Mouse (Mus musculus): ENCODE measurements around the gene Zfp385a. TPM values are rescaled to one million over a fixed set of nuclear protein-coding genes. Genes with fewer than 3 reads are reported as not detected.

Gene Zfp385a
- polyA plus RNA-seq, 1 experiment from 2014 or later: 19.2 TPM

DNA sequence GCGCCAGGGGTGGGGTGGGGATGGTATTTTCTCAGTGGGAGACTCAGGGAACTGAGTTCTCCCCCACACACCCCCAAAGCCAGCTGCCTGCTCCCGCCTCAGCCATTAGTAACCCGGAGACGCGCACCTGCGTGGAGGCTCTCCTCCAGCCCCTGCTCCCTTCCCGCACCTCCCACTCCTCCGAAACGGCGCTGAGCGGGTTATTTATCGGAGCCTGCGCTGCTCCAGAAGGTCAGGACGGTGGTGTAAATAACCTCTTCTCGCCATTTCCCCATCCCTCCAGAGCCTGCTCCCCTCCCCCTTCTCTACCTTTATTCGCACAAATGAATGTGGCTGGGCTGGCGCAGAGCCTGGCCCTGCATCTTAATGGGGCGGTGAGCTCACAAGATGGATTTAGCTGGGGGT, 39.8 kb downstream of the Zfp385a start:
- Histone ChIP-seq H3K4me3 (ENCODE audit: low read depth, low read length) (peak overlapping the region; percentile 12; the same call in 1 of the 2 replicates), H3K9ac (ENCODE audit: low read length) (peak overlapping the region; percentile 36), H3K4me1 (ENCODE audit: control insufficient read depth, insufficient read depth, low read length) (peaks cover 94% of the 10 kb centered on the region), H3K27ac (replicated peaks; ENCODE audit: low read depth, low read length) (peak overlapping the region; percentile 98), H3K4me2 (ENCODE audit: low read depth, severe bottlenecking) (peak overlapping the region; percentile 41), H3K9me3 (ENCODE audit: control insufficient read depth, low read length) (no peaks in the 10 kb centered on the region), H3K36me3 (ENCODE audit: control insufficient read depth, insufficient read depth, low read length) (no peaks in the 10 kb centered on the region), H3K27me3 (ENCODE audit: control insufficient read depth, insufficient read depth, low read length) (no peaks in the 10 kb centered on the region)
- WGBS: under 1% methylated on average over 18 of the region's 18 CpGs
- no peak for ATAC-seq (ENCODE audit: insufficient number of reproducible peaks, low FRiP score, low TSS enrichment, low read depth)
- peak; percentile 80 for DNase-seq (ENCODE audit: low spot score)

DNA sequence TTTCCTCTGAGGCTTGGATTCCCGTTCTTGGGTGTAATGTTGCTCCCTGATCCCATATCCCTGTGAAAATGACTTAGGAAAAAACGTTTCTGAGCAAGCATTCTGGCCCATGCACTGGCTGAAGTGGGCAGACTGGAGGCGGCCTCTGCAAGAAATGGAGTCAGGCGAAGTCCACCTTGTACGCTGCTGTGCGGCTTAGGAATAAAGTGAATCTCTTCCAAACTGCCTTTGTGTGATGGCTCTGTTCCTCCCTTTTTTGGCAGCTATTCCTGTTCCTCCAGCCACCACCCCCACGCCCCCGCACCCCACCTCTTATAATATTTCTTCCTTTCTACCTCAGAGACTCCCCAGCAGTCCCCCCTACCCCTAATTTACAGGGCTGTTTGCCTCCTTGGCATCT, 40.2 kb downstream of the Zfp385a start:
- no peak for DNase-seq (ENCODE audit: low spot score)
- Histone ChIP-seq H3K4me2 (ENCODE audit: low read depth, severe bottlenecking) (peak overlapping the region; percentile 41), H3K36me3 (ENCODE audit: control insufficient read depth, insufficient read depth, low read length) (no peaks in the 10 kb centered on the region), H3K9me3 (ENCODE audit: control insufficient read depth, low read length) (no peaks in the 10 kb centered on the region), H3K27ac (replicated peaks; ENCODE audit: low read depth, low read length) (peak overlapping the region; percentile 98), H3K27me3 (ENCODE audit: control insufficient read depth, insufficient read depth, low read length) (no peaks in the 10 kb centered on the region), H3K4me3 (ENCODE audit: low read depth, low read length) (0 out of 2 replicates have a peak overlapping the region, but pooled peaks have one; percentile 12), H3K9ac (ENCODE audit: low read length) (peak overlapping the region; percentile 36), H3K4me1 (ENCODE audit: control insufficient read depth, insufficient read depth, low read length) (peaks cover 95% of the 10 kb centered on the region)
- 23% methylated on average over 8 of the region's 8 CpGs for WGBS
- no peak for ATAC-seq (ENCODE audit: insufficient number of reproducible peaks, low FRiP score, low TSS enrichment, low read depth)

DNA sequence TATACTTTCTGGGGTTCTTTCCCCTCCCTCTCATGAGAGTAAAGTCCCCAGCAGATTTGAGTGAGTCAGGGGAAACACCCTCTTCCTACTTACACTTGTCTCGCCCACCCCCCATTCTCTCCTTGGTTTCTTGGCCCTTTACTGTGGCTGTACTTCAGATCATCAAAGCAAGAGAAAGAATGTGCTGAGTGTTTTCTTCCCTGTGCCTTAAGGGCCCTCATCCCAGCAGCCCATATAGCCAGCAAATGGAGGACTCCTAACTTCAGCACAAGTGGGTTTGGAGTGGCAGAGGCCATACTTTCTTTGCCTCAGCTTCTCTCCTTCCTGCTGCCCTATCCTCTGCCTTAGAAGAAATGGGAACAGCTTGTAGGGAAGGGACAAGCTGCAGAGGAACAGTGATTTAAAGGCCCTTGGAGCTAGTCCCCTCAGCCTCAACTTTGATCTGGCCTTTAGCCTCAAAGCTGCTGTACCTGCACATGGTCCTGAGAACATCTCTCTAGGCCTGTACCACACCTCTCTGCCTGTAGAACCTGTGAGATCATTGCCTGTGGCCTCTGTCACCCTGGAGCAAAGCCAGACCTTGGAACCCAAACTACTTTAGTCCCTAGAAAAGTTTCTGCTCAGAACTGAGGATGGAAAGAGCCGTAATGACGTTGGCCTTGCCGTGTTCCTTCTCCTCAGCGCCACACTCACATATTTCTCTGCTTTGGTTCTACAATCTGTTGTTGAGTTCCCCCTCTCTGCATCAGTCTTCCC, 40.9 kb downstream of the Zfp385a start:
- Histone ChIP-seq H3K9ac (ENCODE audit: low read length) (peak overlapping the region; percentile 14; the same call in 1 of the 2 replicates), H3K9me3 (ENCODE audit: control insufficient read depth, low read length) (no peaks in the 10 kb centered on the region), H3K36me3 (ENCODE audit: control insufficient read depth, insufficient read depth, low read length) (no peaks in the 10 kb centered on the region), H3K27me3 (ENCODE audit: control insufficient read depth, insufficient read depth, low read length) (no peaks in the 10 kb centered on the region), H3K4me2 (ENCODE audit: low read depth, severe bottlenecking) (no peak overlapping the region), H3K4me3 (ENCODE audit: low read depth, low read length) (no peak overlapping the region), H3K4me1 (ENCODE audit: control insufficient read depth, insufficient read depth, low read length) (peaks cover 91% of the 10 kb centered on the region), H3K27ac (replicated peaks; ENCODE audit: low read depth, low read length) (peak overlapping the region; percentile 98)
- ATAC-seq (ENCODE audit: insufficient number of reproducible peaks, low FRiP score, low TSS enrichment, low read depth) (no peak), DNase-seq (ENCODE audit: low spot score) (no peak)
- 55% methylated on average over 5 of the region's 5 CpGs for WGBS

DNA sequence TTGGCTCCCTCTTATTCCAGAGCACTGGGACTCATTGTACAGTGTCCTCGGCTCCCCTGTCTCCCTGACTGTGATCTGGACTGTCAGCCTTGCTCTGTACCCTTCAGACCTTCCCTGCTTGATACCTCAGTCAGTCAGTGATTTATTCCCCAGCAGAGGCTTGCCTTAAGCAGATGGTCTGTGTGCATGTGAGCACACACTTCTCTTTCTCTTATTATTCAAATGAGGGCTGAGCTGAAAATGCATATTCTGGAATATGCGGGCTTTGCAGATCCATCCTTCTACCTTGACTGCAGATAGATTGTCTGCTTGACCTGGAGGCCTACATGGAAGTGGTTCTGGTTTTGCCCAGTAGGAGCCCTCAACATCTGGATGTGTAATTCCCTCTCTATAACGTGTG, 41.9 kb downstream of the Zfp385a start:
- peak overlapping the region; percentile 98; the same call in 1 of the 2 replicates for H3K27ac ChIP-seq (replicated peaks; ENCODE audit: low read depth, low read length)
- no peaks in the 10 kb centered on the region for H3K27me3 ChIP-seq (ENCODE audit: control insufficient read depth, insufficient read depth, low read length)
- DNase-seq (ENCODE audit: low spot score): no peak
- no peak overlapping the region for H3K9ac ChIP-seq (ENCODE audit: low read length)
- WGBS: 55% methylated on average over 3 of the region's 3 CpGs
- H3K4me3 ChIP-seq (ENCODE audit: low read depth, low read length): no peak overlapping the region
- no peak overlapping the region for H3K4me2 ChIP-seq (ENCODE audit: low read depth, severe bottlenecking)
- H3K4me1 ChIP-seq (ENCODE audit: control insufficient read depth, insufficient read depth, low read length): peaks cover 81% of the 10 kb centered on the region
- H3K36me3 ChIP-seq (ENCODE audit: control insufficient read depth, insufficient read depth, low read length): peaks cover 4% of the 10 kb centered on the region; the same call in 1 of the 2 replicates
- no peak for ATAC-seq (ENCODE audit: insufficient number of reproducible peaks, low FRiP score, low TSS enrichment, low read depth)
- no peaks in the 10 kb centered on the region for H3K9me3 ChIP-seq (ENCODE audit: control insufficient read depth, low read length)

DNA sequence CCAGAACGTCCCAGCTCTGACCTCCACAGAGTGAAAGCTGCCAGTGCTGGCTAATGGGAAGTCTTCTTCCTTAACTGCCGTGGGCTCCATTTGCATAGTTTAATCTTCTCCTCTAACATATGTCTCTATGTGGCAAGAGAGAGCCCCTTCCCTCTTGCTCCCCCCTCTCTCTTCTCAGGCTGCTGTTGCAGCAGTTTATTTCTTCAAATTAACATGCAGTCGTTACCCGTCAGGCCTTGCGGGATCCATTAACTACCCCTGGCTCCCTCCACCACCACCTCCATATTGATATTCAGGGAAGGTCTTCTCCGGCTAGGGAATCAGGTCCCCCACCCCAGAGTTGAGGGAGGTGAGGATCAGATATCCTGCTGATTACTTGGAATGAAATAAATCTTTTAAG, 42.6 kb downstream of the Zfp385a start:
- Histone ChIP-seq H3K36me3 (ENCODE audit: control insufficient read depth, insufficient read depth, low read length) (peaks cover 5% of the 10 kb centered on the region; the same call in 1 of the 2 replicates), H3K4me2 (ENCODE audit: low read depth, severe bottlenecking) (no peak overlapping the region), H3K27ac (replicated peaks; ENCODE audit: low read depth, low read length) (peak overlapping the region; percentile 94; the same call in 1 of the 2 replicates), H3K4me1 (ENCODE audit: control insufficient read depth, insufficient read depth, low read length) (peaks cover 73% of the 10 kb centered on the region), H3K27me3 (ENCODE audit: control insufficient read depth, insufficient read depth, low read length) (no peaks in the 10 kb centered on the region), H3K4me3 (ENCODE audit: low read depth, low read length) (no peak overlapping the region), H3K9me3 (ENCODE audit: control insufficient read depth, low read length) (no peaks in the 10 kb centered on the region), H3K9ac (ENCODE audit: low read length) (no peak overlapping the region)
- ATAC-seq (ENCODE audit: insufficient number of reproducible peaks, low FRiP score, low TSS enrichment, low read depth): no peak
- WGBS: 49% methylated on average over 6 of the region's 6 CpGs
- no peak for DNase-seq (ENCODE audit: low spot score)

DNA sequence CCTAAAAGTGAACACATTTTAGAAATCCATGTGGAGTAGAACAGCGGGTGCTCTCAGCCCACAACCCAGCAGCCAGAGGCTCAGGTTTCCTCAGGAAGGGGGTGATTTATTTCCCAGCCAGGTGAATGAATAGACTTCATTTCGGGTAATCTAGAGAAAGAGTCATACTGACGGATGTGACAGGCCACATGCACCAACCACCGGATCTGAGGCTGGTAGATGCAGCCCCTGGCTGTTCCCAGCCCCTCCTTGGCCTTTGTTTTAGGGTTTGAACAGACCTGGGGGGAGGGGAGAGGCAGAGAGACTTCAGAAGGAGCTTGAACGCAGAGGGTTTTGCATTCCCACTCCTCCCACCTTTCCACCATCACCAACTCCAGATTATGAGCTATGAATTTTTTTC, 44.0 kb downstream of the Zfp385a start:
- Histone ChIP-seq H3K36me3 (ENCODE audit: control insufficient read depth, insufficient read depth, low read length) (peaks cover 11% of the 10 kb centered on the region; the same call in 1 of the 2 replicates), H3K9ac (ENCODE audit: low read length) (peak overlapping the region; percentile 51; the same call in 1 of the 2 replicates), H3K4me3 (ENCODE audit: low read depth, low read length) (no peak overlapping the region), H3K27me3 (ENCODE audit: control insufficient read depth, insufficient read depth, low read length) (no peaks in the 10 kb centered on the region), H3K4me2 (ENCODE audit: low read depth, severe bottlenecking) (no peak overlapping the region), H3K9me3 (ENCODE audit: control insufficient read depth, low read length) (no peaks in the 10 kb centered on the region), H3K27ac (replicated peaks; ENCODE audit: low read depth, low read length) (peak overlapping the region; percentile 94), H3K4me1 (ENCODE audit: control insufficient read depth, insufficient read depth, low read length) (peaks cover 65% of the 10 kb centered on the region)
- DNase-seq (ENCODE audit: low spot score) (peak; percentile 82), ATAC-seq (ENCODE audit: insufficient number of reproducible peaks, low FRiP score, low TSS enrichment, low read depth) (peak; percentile 84)
- under 1% methylated on average over 5 of the region's 5 CpGs for WGBS

DNA sequence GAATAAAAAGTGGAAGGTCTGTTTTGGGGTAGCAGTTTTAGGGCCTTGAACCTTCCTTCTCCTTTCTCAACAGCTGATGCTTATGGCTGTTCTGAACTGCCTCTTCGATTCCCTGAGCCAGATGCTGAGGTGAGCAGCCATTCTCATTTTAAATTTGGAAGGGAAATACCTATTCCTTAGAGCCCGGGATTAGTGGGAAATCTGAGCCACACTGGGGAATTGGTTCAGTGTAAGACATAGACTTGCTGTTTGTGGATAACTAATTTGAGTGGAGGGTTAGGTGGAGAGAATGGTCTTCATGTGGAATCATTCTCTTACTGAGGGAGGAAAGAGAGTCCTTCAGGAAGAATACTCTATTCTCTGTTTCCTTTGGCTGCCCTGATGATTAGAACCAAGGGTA, 45.2 kb downstream of the Zfp385a start:
- Histone ChIP-seq H3K4me1 (ENCODE audit: control insufficient read depth, insufficient read depth, low read length) (peaks cover 60% of the 10 kb centered on the region), H3K9ac (ENCODE audit: low read length) (no peak overlapping the region)
- WGBS: 46% methylated on average over 2 of the region's 2 CpGs

DNA sequence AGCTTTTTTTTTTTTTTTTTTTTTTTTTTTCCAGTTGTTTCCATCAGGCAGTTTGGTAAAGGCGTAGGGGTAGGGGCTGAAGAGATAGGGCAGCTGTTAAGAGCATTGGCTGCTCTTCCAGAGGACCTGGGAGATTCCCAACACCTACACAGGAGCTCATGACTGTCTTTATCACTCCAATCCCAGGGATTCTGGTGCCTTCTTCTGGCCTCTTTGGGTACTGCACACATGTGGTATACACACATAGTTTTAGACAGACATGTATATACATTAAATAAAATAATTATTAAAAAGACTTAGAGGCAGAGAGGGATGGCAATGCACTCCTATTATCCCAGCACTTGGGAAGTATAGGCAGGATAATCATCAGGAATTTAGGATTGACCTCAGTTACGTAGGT, 46.5 kb downstream of the Zfp385a start:
- WGBS: 97% methylated on average over 2 of the region's 2 CpGs
- DNase-seq (ENCODE audit: low spot score) (no peak), ATAC-seq (ENCODE audit: insufficient number of reproducible peaks, low FRiP score, low TSS enrichment, low read depth) (no peak)
- Histone ChIP-seq H3K4me2 (ENCODE audit: low read depth, severe bottlenecking) (no peak overlapping the region), H3K27ac (replicated peaks; ENCODE audit: low read depth, low read length) (no peak overlapping the region), H3K9ac (ENCODE audit: low read length) (no peak overlapping the region), H3K36me3 (ENCODE audit: control insufficient read depth, insufficient read depth, low read length) (peaks cover 13% of the 10 kb centered on the region; the same call in 1 of the 2 replicates), H3K9me3 (ENCODE audit: control insufficient read depth, low read length) (no peaks in the 10 kb centered on the region), H3K4me1 (ENCODE audit: control insufficient read depth, insufficient read depth, low read length) (peaks cover 60% of the 10 kb centered on the region), H3K4me3 (ENCODE audit: low read depth, low read length) (no peak overlapping the region), H3K27me3 (ENCODE audit: control insufficient read depth, insufficient read depth, low read length) (no peaks in the 10 kb centered on the region)

More for the DNA sequence above, 45.2 kb downstream of the Zfp385a start:
- Histone ChIP-seq H3K27ac (replicated peaks; ENCODE audit: low read depth, low read length) (peak overlapping the region; percentile 23; the same call in 1 of the 2 replicates), H3K27me3 (ENCODE audit: control insufficient read depth, insufficient read depth, low read length) (no peaks in the 10 kb centered on the region), H3K9me3 (ENCODE audit: control insufficient read depth, low read length) (no peaks in the 10 kb centered on the region), H3K36me3 (ENCODE audit: control insufficient read depth, insufficient read depth, low read length) (peaks cover 13% of the 10 kb centered on the region; the same call in 1 of the 2 replicates), H3K4me2 (ENCODE audit: low read depth, severe bottlenecking) (no peak overlapping the region), H3K4me3 (ENCODE audit: low read depth, low read length) (no peak overlapping the region)
- DNase-seq (ENCODE audit: low spot score) (no peak), ATAC-seq (ENCODE audit: insufficient number of reproducible peaks, low FRiP score, low TSS enrichment, low read depth) (no peak)
